Mouse (Mus musculus) yolk sac, embryonic 10.5 days (tissue): ENCODE measurements around the gene Mical3.

ENCODE experiments used
- DNase-seq: peaks from one replicate; pipeline ENCODE4 v3.0.0-alpha.2; 2017; ENCODE audit warnings: low spot score

The Mical3 gene

GRCm38 (mm10) chr6:120901776-120902645, 228.8 kb downstream of the Mical3 start:
- DNase-seq, result no peak

- peak; percentile 50 for DNase-seq
Observed at GRCm38 (mm10) chr6:120898188-120898833, 232.5 kb downstream of the Mical3 start.

- DNase-seq, result peak; percentile 47
Observed at GRCm38 (mm10) chr6:120894524-120894923, 236.3 kb downstream of the Mical3 start.

GRCm38 (mm10) chr6:120894089-120894488, 236.7 kb downstream of the Mical3 start:
- DNase-seq, result no peak

- no peak for DNase-seq
Observed at GRCm38 (mm10) chr6:120886696-120887095, 244.1 kb downstream of the Mical3 start.

- no peak for DNase-seq
Observed at GRCm38 (mm10) chr6:120884436-120884835, 246.4 kb downstream of the Mical3 start.
